Mouse (Mus musculus) cerebellum, postnatal 4 days (tissue): Measurements from ENCODE around the gene Dock1.

Experiments used
- DNase-seq, 2 experiments: peaks; one replicate each; pipeline ENCODE4 v3.0.0; 2022; ENCODE audit warnings: low spot score in 2 of 2, mixed read lengths in 1 of 2

Gene Dock1

DNA sequence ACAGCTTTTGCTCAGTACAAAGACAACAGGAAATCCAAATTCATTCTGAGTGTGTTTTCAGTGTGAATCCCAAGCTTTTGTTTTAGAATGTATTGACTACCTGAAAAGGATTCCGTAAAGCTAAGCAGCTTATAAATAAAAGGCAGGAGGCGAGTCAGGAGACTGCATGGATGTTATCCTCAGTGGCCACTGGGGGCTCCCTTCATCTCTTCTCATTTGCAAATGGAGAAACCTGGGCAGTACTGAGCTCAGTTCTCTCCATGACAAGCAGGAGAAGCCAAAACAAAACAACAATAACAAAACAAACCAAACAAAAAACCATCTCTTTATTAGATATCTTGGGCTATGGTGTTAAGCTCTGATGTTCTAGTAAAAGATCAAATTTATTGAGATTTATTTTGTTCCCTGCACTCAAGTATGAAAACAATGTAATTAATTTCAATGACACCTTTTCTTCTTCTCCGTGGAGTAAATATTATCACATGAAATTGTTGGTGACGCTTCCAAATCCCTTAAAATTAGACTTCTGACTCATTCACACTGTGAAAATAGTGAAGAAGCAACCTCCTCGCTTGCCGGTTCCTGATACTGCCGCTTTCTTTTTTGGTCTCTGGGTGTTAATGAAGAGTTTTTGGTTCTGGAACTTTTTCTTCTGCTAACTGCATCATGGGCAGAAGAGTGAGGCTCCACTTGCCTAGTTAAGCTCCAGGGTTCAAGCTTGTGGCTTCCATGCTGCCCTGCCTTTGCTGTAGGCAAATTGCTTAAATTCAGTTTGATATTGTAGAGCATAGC, 275.7 kb downstream of the Dock1 start:
- DNase-seq = no peak

DNA sequence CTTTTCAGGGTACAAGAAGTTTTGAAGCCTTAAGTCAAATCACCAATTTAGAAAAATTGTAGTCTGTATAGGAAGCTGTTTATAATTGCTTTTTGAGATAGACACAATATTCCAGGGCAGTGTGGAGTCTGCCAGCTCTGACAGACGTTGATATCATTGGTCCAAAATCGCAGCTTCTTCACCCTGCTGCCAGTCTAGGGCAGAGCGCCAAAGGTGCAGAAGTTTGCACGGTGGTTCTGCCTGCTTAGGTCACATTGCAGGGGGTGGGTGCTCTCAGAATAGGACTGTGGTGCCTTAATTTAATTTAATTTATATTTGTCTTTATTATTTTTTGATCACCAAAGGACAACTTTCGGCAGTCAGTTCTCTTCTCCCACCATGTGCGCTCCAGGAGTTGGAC, 288.6 kb downstream of the Dock1 start:
- DNase-seq = no peak

DNA sequence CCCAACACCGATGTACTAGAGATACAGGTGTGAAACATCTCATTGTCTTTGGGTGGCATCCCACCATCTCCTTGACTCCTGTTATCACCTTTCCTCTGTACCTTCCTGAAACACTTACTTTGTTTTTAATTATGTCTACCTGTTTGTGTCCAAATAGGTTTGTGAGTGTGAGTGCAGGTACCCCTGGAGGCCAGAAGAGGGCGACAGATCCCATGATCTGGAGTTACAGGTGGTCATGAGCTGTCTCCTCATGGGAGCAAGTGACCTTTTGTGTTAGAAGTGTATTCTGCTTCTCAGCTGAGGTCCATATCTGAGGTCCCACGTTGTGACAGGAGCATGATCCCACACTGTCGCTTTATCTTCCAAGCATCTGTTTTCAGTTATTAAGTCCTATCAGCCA, 290.4 kb downstream of the Dock1 start:
- DNase-seq = no peak

DNA sequence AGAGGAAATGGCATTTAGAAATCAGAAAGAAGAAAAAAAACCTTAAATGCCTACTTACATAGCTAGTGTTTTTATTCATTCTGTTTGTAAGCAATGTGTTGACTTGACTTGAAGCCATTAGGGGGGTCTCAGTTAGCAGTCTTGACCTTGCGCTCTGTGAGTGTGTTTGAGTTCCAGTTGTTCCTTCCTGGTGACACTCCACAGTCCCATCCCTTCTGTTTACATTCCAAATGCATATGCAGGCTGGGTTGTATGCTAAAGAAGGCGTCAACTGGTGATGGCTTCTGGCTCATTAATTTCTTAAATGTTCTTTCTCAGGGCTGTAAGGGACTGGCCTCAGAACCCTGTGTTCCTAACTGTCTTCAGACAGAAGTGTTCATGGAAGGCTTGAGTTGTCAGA, 291.2 kb downstream of the Dock1 start:
- DNase-seq = no peak

DNA sequence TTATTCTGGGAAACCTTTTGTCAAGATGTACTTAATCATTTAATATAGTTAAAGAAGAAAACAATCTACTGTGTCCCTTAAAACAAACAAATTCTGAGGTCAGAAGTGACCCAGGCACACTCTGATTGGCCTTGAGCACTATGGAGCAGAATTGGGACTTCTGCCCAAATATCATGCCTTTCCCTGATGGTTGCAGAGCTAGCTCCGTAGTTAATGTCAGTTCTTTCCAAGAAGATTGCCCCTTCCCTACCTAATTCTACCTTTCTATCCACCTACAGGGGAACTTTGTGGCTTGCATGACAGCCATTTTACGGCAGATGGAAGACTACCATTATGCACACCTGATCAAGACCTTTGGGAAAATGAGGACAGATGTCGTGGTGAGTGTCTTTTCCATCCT, 319.8 kb downstream of the Dock1 start:
- DNase-seq = no peak

DNA sequence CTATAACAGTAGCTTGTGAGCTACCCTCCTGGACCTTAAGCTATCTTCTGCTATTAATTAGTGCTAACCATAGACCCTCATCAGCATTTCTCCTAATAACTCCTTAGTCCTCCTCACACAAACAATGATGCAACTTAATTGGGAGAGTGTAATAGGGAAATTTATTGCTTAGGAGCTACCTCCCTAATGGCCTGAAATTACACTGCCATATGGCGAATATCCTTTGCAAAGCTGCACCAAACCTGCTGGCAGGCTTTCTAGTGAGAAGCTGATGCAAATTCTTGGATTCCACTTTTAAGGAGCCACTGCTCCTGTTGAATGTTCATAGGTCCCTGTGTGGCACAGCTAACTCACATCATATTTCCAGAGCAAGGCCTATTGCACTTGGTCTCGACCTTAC, 320.5 kb downstream of the Dock1 start:
- DNase-seq = no peak

DNA sequence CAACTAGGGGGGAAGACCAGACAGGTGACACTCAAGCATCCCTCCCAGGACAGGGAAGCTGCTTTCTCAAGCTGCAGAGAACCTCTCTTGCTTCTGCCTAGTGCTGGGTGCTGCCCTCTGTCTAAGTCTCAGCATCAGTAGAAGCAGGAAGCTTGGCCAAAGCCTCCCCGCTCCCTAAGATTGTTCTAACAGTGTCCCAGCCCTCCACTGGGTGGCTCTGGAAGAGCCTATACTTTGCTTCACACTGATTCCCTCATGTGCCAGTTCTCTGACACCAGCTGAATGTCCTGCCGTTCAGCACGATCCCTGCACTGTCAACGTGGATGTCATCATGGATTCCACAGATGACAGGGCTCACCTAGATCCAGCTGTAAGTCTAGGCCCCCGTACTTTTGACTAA, 324.5 kb downstream of the Dock1 start:
- no peak for DNase-seq

DNA sequence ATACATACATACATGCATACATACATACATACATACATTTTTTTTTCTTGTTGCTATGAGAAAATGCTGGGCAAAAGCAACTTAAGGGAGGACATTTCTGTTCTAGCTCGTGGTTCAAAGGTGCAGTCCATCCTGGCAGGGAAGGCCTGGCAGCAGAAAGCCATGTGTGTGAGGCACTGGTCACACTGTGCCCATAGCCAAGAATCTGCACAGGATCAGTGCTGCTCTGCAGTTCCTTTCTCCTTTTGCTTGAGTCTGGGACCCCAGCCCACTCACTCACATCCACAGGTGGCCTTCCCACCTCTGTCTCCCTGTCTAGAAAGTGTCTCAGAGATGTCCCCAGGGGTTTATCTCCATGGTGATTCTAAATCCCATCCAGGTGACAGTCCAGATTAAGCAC, 331.8 kb downstream of the Dock1 start:
- no peak for DNase-seq

DNA sequence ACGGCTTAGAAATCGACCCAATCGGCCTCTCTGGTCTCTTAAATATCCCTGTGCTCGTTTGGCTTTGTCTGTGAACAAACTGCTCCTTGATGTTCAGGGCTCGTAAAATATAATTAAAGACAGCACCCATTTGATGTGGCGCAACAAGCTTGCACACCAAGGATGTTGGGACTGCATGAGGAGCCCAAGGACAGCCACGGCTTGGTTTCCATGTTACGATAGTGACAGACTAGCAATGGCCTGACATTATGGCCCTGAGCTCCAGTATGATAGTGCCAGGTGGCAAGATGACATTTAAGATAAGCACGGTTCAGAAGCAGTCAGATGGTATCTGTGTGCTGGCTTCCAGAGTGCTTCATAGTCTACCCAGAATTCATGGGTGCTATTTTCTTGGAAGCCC, 332.4 kb downstream of the Dock1 start:
- no peak for DNase-seq

DNA sequence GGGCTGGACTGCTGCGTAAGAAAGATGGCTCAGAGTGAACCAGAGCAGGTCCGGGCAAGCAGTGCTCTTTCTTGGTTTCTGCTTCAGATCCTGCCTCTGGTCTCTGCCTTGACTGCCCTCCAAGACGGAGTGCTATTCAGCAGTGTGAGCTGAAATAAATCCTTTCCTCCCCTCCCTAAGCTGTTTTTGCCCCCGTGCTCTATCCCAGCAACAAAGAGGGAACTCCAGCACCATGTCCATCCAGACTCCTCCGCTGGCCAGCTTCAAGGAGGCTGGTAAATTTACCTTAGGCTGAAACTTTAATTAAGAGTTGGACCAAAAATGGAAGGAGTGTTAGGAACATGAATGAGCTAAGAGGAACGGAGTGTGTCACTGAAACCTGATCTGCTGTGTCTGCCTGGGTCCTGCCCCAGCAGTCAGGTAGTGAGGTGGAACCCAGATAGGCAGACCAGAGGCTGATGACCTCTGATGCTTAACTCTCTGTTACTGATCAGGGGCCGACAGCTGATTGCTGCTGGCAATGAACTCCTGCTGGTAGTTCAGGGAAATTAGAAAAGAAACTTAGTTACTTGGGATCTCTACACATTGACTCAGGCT, 335.6 kb downstream of the Dock1 start:
- DNase-seq = no peak

DNA sequence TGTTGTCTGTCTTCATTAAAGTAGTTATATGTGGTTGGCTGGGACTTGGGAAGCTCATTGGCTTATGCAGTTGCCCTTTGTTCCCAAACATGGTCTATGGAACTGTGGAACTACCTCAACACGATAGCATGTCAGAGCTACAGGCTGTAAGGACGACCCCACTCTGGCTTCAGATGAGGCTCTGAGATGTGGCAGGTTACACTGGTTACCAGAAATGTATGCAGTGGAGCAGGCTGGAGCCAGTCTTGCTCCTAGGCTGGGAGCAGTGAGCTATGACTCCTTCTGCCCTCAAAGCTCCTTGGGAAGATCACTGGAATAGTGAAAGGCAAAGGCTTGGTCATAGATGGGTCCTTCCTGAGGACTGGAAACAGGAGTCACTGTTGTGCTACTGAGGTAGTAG, 337.6 kb downstream of the Dock1 start:
- no peak for DNase-seq

DNA sequence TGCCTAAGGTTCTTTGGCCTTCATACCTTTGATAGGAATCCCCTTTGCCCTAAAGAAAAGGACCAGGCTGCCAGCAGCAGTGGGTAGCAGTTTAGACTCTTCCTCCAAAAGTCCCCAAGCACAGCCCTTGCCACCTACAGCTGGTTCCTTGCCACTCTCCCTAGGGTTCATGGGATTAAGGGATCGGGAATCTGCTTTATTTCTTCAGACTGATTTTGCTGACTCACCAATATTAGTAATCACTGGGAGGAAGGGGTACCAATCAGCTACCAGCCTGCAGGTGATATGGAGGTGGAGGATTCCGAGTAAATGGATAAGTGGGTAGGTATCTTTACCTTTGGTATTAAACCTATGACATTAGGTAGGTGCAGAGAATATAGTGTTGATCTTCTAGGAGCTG, 340.5 kb downstream of the Dock1 start:
- DNase-seq = no peak

DNA sequence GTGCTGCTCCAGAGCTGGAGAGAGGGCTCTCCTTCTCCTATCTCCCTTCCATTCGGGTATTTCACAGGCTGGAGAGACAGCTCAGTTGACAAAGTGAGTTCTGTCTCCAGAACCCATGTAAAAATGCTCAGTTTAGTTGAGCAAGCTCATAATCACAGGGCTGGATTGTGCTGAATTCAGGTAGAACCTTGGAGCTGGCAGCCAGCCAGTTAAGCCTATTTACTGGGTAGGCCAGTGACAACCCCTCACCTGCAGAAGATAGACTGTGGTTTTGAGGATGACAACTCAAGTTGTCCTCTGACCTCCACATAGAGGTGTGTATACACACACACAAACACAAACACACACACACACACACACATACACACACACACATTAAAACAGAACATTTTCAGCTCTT, 347.1 kb downstream of the Dock1 start:
- DNase-seq = no peak

DNA sequence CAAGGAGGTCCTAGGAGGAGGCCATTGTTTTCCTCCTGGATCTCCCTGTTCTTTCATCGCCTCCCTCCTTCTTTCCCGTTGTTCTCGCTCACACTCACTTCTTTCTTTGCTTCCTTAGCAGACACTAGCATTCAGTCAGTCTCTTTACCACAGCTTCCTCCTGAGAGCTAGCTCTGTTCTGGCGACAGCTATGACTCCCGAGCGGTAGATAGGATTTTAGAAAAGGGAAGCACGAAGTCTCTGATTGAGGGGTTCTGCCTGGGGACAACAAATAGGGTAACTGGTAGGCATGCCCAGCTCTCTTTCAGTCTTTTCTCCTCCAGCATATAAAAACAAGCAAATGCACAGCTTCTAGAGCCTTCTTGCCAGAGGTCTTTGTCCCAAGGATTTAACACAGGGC, 350.3 kb downstream of the Dock1 start:
- no peak for DNase-seq

DNA sequence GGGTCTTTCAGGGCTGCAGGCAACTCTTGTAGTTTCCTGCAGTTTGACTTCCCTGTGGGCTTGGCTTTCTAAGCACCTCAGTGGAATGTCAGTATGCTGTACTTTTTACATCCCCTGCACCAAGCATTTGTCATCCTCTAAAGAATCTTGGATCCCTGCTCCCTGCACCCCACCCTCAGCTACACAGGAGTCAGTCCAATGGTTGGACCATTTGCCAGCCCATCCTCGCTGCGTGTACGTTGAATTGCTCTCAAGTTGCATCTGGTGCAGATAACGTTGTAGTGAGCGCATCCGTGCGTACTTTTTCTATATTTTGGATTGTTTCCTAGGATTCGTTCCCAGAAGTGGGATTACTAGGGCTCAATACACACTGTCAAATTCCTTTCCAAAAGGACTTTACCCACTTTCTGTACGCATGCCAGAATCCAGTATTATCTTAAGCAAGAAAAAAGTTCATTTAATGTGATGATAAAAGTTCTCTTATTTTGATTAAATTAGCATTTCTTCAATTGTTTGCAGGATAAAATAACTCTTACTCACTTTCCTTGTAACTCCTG, 351.2 kb downstream of the Dock1 start:
- DNase-seq = no peak

DNA sequence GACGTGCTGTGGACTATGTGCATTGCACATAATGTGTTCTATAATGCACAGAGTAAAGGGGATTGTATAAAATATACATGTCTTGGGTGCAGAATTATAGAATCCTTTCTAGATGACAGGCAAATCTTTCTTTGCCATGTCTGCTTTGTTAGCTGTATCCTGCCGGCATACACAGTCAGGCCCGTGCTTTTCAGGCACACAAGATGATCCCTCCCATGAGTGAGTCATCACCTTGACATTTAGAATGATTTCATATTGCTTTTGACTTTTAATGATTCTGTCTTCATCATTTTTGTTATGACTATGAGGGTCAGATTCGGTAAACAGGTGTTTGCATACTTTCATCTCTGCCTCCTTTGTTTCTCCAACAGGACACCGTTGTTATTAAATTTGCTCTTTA, 354.1 kb downstream of the Dock1 start:
- DNase-seq = no peak

DNA sequence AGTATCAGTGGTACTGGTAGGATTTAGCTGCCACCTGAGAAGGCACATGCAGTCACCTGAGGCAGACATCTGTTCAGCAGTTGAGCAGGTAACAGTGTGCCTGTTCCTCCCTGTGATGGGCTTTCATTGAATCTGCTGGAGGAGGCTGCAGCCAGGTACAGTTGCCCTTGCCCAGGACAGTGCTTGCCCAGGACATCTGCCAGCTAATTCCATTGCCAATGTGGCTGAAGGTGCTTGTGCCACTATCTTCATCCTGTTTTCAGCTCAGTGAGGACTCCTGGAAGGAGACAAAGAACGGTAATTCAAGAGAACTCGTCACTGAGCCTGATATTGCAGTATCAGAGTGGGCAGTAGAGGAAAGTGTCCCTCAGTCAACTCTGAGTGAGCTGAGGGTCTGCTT, 358.3 kb downstream of the Dock1 start:
- no peak for DNase-seq

DNA sequence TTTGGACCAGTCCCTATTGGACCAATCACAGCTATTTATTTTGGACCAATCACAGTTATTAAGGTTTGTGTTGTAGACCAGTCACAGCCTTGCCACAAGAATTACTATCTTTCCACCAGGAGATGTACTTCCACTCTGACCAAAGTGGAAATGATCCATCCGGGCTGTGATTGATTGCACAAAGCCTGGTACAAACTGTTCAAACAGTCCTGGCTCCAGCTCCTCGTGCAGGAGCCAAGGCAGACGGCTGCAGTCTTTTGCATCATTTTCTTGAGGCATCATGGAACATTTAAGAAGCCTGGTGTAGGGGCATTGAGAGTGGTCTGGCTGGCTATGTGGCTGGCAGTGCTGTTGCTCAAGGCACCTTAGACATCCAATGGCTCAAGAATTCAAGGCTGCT, 358.7 kb downstream of the Dock1 start:
- DNase-seq = no peak

DNA sequence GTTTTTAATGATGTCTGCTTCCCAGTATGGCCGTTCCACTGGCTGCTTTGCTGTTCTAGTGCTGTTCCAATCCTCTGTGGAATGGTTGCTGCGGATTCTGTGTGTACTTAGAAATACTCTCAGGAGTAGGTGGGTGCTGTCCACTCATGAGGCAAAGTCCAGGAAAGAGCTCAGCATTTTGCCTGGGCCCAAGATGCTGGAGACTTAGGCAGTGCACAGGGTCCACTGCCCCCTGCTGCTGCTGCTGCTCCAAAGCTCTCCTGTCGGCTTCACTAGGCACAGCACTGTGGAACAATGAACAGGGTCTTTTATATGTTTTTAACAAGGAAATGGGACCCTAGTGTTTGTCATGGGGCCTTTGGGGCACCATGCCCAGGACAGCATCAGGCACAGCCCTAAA, 361.0 kb downstream of the Dock1 start:
- no peak for DNase-seq

DNA sequence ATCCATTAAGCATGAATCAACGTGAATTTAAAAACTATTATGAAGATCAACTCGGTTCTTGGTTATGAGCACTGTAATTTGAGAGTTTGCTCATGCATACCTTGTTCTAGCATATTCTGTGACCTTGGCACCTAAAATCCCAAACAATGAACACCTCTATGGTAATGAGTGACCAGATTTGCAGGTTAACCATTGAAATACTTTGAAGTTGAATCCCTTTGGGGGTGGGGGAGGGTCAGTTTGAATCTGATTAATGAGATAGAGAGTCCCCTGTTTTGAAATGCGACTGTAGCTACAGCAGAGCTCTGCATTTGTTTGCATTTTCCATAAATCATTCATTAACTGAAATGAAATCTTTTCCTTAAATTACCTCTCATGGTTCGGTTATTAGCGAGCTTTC, 364.4 kb downstream of the Dock1 start:
- no peak for DNase-seq

DNA sequence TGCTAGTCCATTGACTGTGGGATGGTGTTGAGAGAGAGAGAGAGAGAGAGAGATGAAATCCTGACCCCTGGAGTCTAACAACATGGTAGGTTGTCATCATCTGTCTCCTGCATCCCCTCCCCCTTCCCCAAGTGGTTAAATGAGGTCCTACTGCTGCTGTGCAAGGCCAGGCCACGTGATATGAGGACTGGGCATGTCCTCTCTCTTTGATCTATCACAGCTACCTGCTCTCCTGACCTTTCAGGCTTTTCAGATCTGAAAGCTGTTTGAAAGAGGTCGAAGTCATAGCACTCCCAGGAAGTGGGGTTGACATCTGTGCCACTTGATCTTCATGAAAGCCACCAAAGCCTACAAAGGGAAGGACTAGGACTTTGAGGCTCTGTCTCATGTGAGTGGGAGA, 365.2 kb downstream of the Dock1 start:
- DNase-seq = no peak

DNA sequence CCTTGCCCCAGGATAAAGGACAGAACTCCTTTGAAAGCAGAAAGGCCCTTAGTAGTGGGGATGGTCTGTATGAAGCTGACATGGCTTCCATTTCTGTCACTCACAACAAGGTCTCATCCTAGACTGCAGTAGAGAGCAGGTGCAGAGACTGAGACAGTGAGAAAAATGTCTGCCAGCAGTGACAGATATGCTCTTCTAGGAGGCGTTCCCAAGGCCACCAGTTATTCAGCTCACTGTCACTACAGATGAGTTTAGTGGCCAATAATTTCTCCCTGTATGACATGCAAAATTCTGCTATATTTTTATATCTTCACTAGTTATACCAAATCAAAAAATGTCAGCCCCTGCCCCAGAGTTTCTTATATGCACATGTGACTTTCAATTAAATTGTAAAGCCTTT, 368.5 kb downstream of the Dock1 start:
- DNase-seq = no peak

DNA sequence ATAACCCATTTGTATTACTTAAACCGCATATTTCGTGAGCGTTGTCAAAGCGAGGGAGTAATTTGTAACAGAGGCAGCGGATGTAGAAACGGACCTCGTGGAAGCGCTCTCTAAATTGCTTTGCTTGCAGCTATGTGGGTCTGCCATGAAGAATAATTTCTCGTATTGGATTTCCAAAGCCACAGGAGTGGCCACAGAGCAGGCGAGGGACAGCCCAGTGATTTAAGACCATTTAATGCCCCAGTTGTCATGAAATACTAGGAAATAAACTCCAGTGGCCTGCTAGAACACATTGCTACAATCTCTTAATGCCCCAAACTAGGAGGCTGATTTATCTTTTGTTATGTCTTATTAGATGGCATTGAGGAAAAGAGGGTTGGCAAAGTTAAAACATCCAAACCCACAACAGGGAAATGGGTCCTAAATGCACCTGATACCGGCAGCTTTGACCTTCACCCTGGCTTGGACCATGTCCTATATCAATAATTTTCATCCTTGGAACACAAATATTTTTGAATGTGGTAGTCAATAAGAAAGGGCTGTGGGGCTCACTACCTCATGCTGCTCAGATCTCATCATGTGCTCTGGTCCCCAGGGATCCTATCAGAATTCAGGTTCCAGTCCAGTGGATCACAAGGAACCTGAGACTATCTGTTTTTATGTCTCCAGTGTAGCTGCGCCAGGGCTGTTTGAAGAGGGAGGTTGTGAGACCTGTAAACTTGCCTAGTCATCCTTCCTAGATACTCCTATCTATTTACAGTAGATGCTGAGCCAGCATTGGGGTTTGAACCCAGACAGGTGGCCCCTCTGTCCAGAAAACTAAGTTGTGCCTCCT, 373.7 kb downstream of the Dock1 start:
- DNase-seq = no peak
